Mouse (Mus musculus) forebrain, embryonic 14.5 days (tissue): ENCODE results near the gene Med4. TPM values are rescaled to one million over a fixed set of nuclear protein-coding genes. Genes with fewer than 3 reads are reported as not detected.

ENCODE experiments used
- ATAC-seq: fragments of 200-750 bp; cut with Nextera tagmentation; 2 replicates; pipeline ENCODE4 v1.8.0; 2017; ENCODE audit warnings: mild to moderate bottlenecking, moderate library complexity
- DNase-seq: peaks from one replicate; pipeline ENCODE4 v3.0.0-alpha.2; 2015; ENCODE audit warnings: low spot score
- H3K27ac ChIP-seq: fragments of 300-500 bp; sonication (generic); 2 replicates; pipeline ENCODE4 v1.5.1; 2014; ENCODE audit warnings: low read depth, mild to moderate bottlenecking, control low read depth, low read length, moderate library complexity
- H3K27me3 ChIP-seq: fragments of 300-500 bp; sonication (generic); replicated peaks from 2 replicates; pipeline ENCODE4 v1.6.1; 2014; ENCODE audit warnings: low read length, control low read depth, mixed read lengths; ENCODE audit not compliant: control insufficient read depth, insufficient read depth
- H3K36me3 ChIP-seq: fragments of 300-500 bp; sonication (generic); 2 replicates; pipeline ENCODE4 v1.6.1; 2014; ENCODE audit warnings: low read length, control low read depth; ENCODE audit not compliant: control insufficient read depth, insufficient read depth
- H3K4me1 ChIP-seq: fragments of 300-500 bp; sonication (generic); 2 replicates; pipeline ENCODE4 v1.6.1; 2014; ENCODE audit warnings: antibody characterized with exemption, low read length, control low read depth; ENCODE audit not compliant: control insufficient read depth, insufficient read depth
- H3K4me2 ChIP-seq: fragments of 300-500 bp; sonication (generic); 2 replicates; pipeline ENCODE4 v1.6.1; 2014; ENCODE audit warnings: mild to moderate bottlenecking, control low read depth, low read length
- H3K4me3 ChIP-seq: fragments of 300-500 bp; sonication (generic); 2 replicates; pipeline ENCODE4 v1.5.1; 2014; ENCODE audit warnings: low read depth, low read length, control low read depth
- H3K9ac ChIP-seq: fragments of 300-500 bp; sonication (generic); 2 replicates; pipeline ENCODE4 v1.6.1; 2014; ENCODE audit warnings: mild to moderate bottlenecking, low read length, control low read depth, moderate library complexity
- H3K9me3 ChIP-seq: fragments of 300-500 bp; sonication (generic); replicated peaks from 2 replicates; pipeline ENCODE4 v1.6.1; 2016; ENCODE audit warnings: low read length, control low read depth, mixed read lengths; ENCODE audit not compliant: control insufficient read depth
- WGBS: fragments of 180-500 bp; shearing (Covaris S2); extraction: QIAGEN DNeasy Blood & Tissue Kit; methylation state at CpG from one replicate; pipeline ENCODE4 v1.1.7; 2014; 5-methylcytosine and 5-hydroxymethylcytosine counted together
- polyA plus RNA-seq: library from polyadenylated mRNA; unstranded; fragments of >200 nt; fragmentation: Nextera tagmentation; extraction: Ambion mirVana; gene quantifications from 2 replicates; pipeline ENCODE4 v1.2.1, GENCODE M21; 2014

Gene Med4
- polyA plus RNA-seq, 1 experiment from 2014 or later, result 99.3 TPM

DNA sequence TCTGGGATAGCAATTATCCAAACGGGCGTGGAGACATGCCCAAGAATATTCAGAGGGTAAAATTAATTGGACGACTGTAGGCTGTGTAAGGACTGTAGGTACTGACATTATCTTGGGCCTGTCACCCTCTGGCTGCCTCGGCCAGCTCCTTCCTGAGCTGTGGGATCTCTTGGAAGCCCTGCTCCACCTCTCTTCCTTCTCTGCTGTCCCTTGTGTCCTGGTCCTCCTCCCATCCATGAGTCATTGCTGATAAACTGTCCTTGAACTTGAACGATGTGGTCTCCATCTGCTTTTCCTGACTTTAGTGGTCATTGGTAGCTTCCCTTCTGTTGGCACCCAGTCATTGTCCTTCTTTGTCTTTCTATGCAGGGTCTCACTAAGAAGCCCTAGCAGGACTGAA is 23.2 kb upstream of the Med4 start:
- Histone ChIP-seq H3K9me3 (peaks cover 4% of the 10 kb centered on the region; the same call in 1 of the 2 replicates), H3K4me2 (no peak overlapping the region), H3K4me1 (no peaks in the 10 kb centered on the region), H3K4me3 (no peak overlapping the region), H3K9ac (no peak overlapping the region), H3K27ac (no peak overlapping the region), H3K27me3 (no peaks in the 10 kb centered on the region), H3K36me3 (no peaks in the 10 kb centered on the region)
- ATAC-seq, result no peak
- 76% methylated on average over 5 of the region's 5 CpGs for WGBS
- DNase-seq, result no peak

DNA sequence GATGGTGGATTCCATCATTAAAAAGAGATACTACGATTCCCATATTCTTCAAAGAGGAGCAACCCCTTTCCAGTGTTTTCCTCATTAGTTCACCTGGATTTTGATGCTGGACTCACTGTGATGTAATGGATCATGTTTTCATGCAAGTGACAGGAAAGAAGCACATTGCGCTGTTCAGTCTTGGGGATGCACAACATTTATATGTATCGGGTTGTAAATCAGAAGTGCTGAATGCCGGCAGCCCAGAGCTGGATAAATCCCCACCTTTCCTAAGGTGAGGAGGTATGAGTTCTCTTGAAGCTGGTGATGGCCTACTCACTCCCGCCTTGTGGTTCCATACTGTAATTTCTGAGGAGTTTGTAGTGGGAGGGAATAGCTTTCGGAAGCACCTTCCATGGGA is 16.5 kb upstream of the Med4 start:
- H3K9ac ChIP-seq, result no peak overlapping the region
- 93% methylated on average over 6 of the region's 6 CpGs for WGBS
- H3K4me1 ChIP-seq, result no peaks in the 10 kb centered on the region
- H3K36me3 ChIP-seq, result no peaks in the 10 kb centered on the region
- H3K4me2 ChIP-seq, result no peak overlapping the region
- no peak overlapping the region for H3K27ac ChIP-seq
- H3K4me3 ChIP-seq, result no peak overlapping the region
- H3K9me3 ChIP-seq, result peaks cover 4% of the 10 kb centered on the region; the same call in 1 of the 2 replicates
- ATAC-seq (no peak), DNase-seq (no peak)
- H3K27me3 ChIP-seq, result no peaks in the 10 kb centered on the region

DNA sequence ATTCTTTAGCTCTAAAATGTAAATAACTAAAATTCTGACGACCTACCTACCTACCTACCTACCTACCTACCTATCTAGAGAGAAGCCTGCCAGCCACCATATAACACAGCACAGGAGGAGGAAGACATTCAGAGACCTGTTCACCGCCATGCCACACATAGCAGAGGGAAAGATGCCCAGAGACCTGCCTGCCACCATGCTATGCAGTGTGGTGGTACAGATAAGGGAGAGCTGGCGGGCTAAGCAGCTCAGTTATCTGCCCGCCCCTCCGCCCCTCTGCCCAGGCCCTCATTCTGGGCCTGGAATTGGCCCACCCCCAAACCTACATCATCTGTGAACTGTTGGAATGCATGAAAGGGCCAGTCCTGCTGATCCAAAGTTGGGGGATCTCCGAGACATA is 15.7 kb upstream of the Med4 start:
- H3K9me3 ChIP-seq, result peaks cover 4% of the 10 kb centered on the region; the same call in 1 of the 2 replicates
- 74% methylated on average over 6 of the region's 6 CpGs for WGBS
- H3K4me3 ChIP-seq, result no peak overlapping the region
- H3K4me1 ChIP-seq, result no peaks in the 10 kb centered on the region
- no peaks in the 10 kb centered on the region for H3K36me3 ChIP-seq
- no peak overlapping the region for H3K9ac ChIP-seq
- no peak overlapping the region for H3K27ac ChIP-seq
- no peak for ATAC-seq
- H3K4me2 ChIP-seq, result no peak overlapping the region
- no peaks in the 10 kb centered on the region for H3K27me3 ChIP-seq
- DNase-seq, result no peak

DNA sequence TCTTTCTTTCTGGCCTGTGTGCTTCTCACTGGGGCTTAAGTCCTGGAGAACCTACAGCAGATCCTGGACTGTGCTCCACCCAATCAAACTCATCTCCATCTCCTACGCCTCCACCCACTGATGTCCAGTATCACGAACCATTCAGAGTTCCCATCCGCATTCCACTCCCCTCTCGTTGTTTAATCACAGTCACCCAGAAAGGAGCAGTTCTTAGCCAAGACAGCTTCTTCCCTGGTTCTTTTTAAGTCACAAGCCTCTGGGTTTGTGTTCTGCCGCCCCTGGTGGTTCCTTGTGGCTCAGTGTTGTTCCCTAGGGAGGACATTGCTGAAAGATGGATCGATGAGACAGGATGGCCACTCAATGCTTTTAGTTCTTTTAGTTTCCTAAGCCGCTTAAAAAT is 14.1 kb upstream of the Med4 start:
- WGBS, result 80% methylated on average over 7 of the region's 7 CpGs

DNA sequence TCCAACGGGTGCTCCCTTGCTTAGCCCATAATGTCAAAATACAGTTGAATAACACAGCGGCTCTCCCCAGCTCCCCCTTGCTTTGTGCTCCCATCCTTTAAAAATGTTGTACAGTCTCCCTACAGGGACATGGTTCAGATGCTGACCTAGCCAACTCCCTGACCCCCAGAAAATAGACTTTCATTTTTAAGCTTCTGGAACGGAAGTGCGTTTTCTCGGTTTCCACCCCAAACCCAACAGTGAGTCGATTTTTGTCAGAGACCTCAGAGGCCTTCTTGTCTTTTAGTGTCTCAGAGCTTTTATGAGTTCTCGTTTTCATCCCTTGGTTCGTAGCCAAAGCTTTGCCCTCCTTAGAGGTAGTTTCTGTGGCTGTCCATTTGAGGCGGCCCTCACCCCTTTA is 8.5 kb upstream of the Med4 start:
- Histone ChIP-seq H3K27ac (no peak overlapping the region), H3K36me3 (no peaks in the 10 kb centered on the region), H3K27me3 (no peaks in the 10 kb centered on the region), H3K4me3 (no peak overlapping the region), H3K4me2 (no peak overlapping the region), H3K9me3 (no peaks in the 10 kb centered on the region), H3K4me1 (peaks cover 17% of the 10 kb centered on the region), H3K9ac (no peak overlapping the region)
- 86% methylated on average over 9 of the region's 9 CpGs for WGBS
- no peak for DNase-seq
- ATAC-seq, result no peak

More for the DNA sequence above, 14.1 kb upstream of the Med4 start:
- ATAC-seq (no peak), DNase-seq (no peak)
- H3K27ac ChIP-seq, result no peak overlapping the region
- H3K9ac ChIP-seq, result no peak overlapping the region
- no peaks in the 10 kb centered on the region for H3K36me3 ChIP-seq
- no peaks in the 10 kb centered on the region for H3K27me3 ChIP-seq
- no peaks in the 10 kb centered on the region for H3K4me1 ChIP-seq
- no peak overlapping the region for H3K4me3 ChIP-seq
- H3K4me2 ChIP-seq, result no peak overlapping the region
- H3K9me3 ChIP-seq, result peaks cover 4% of the 10 kb centered on the region; the same call in 1 of the 2 replicates

DNA sequence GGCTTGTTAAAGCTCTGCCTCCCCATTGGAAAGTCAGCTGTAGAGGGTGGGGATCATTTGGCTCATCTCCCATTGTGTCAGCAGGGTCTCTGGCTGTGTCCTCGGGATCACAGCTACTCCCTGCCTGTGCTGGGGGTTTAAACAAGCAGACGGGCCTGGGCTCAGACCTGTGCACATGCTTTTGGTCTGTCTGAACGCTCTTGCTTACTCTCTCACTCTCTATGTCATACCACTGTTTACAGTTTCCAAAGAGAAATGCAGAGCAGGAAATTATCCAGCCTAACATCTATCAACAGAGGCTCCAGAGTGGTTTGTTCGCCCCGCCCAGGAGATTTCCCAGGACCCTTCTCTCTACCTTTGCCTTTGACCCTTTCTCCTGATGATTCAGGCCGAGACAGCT is 8.1 kb upstream of the Med4 start:
- DNase-seq, result peak; percentile 13
- H3K4me1 ChIP-seq, result peaks cover 17% of the 10 kb centered on the region
- 64% methylated on average over 6 of the region's 6 CpGs for WGBS
- H3K9me3 ChIP-seq, result no peaks in the 10 kb centered on the region
- H3K36me3 ChIP-seq, result no peaks in the 10 kb centered on the region
- no peak for ATAC-seq
- H3K4me3 ChIP-seq, result no peak overlapping the region
- peak overlapping the region; percentile 55; the same call in 1 of the 2 replicates for H3K27ac ChIP-seq
- H3K4me2 ChIP-seq, result no peak overlapping the region
- no peak overlapping the region for H3K9ac ChIP-seq
- no peaks in the 10 kb centered on the region for H3K27me3 ChIP-seq

DNA sequence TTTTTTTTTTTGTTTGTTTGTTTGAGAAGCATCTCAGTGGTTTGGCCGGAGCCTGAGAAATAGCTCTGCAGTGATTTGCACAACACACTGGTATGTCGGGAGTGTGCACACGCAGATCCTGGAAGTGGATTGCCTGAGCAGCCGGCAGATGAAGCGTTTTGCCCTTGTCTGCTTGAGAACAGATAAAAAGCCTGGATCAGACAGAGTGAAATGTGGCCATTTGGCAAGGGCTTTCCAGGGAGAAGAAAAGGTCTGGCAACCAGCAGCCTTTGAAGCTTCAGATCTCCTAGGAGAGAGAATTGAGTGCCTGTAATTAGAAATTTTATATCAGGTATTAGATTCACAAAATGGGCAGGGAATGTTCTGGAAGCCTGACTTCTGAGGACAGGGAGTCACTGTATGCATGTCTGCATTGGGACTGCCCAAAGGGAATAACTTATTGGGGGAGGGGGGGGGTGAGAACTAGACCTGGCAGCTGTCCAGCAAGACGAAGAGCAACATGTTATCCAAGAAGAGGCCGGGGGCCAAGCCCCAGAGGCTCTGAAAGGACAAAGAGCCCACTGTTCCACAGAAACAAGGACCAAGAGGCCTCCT is 7.1 kb upstream of the Med4 start:
- H3K27ac ChIP-seq, result peak overlapping the region; percentile 78
- H3K36me3 ChIP-seq, result no peaks in the 10 kb centered on the region
- ATAC-seq (peak; percentile 78), DNase-seq (peak; percentile 84)
- no peaks in the 10 kb centered on the region for H3K27me3 ChIP-seq
- H3K9me3 ChIP-seq, result no peaks in the 10 kb centered on the region
- H3K4me2 ChIP-seq, result no peak overlapping the region
- no peak overlapping the region for H3K9ac ChIP-seq
- WGBS, result 20% methylated on average over 7 of the region's 7 CpGs
- H3K4me1 ChIP-seq, result peaks cover 17% of the 10 kb centered on the region
- H3K4me3 ChIP-seq, result no peak overlapping the region

DNA sequence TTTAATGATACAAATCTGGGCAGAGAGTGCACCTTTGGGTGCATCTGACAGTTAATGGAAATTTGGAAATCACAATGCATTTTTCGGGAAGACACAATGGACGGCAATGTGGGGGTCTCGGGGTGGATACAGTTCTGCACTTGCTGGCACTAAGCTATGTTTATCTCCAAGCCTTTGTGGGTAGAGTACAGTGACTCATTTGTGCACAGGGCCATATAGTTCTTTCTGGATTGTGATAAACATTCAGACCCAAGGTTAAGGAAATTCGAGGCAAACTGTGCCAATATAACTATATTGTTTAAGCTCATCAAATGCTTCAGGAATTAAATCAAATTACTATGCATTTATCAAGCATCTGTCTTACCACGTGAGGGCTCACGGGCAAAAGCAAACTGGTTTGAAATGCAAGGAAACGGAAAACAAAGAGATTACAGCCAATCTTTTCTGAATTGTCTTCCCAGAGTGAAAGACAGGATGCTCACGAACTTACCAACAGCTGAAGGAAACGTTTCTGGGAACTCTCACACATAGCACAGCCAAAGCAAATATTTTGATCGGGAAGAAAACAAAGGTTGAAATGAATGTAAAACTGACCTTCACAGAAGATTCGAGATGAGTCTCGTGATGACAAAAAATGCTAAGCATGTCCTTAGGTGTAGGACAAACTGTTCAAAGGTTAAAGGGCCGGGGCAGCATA is 6.4 kb upstream of the Med4 start:
- Histone ChIP-seq H3K4me2 (no peak overlapping the region), H3K36me3 (no peaks in the 10 kb centered on the region), H3K9ac (no peak overlapping the region), H3K4me1 (peaks cover 17% of the 10 kb centered on the region), H3K4me3 (no peak overlapping the region), H3K27me3 (no peaks in the 10 kb centered on the region), H3K27ac (peak overlapping the region; percentile 78), H3K9me3 (no peaks in the 10 kb centered on the region)
- peak; percentile 80 for ATAC-seq
- DNase-seq, result peak; percentile 60
- WGBS, result 29% methylated on average over 13 of the region's 13 CpGs

DNA sequence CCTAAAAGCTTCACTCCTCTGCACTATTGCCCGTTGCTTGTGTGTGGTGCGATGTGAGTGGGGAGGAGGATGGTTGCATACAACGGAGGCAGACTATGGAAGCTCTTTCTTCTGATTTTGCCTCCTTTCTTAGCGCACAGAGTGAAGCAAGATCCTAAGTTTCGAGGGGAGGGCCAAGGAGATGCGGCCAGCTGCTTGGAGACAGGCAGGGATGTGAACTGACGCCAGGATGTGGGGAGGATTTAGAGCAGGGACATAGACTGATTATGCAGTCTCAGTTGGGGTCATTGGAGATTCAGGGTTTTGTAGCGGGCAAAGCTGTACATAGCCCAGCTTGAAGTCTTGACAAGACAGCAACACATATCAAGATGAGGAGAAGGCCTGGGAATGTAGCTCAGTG is 3.5 kb upstream of the Med4 start:
- H3K9me3 ChIP-seq, result no peaks in the 10 kb centered on the region
- peaks cover 25% of the 10 kb centered on the region for H3K4me1 ChIP-seq
- no peaks in the 10 kb centered on the region for H3K27me3 ChIP-seq
- H3K9ac ChIP-seq, result no peak overlapping the region
- WGBS, result 69% methylated on average over 8 of the region's 8 CpGs
- H3K27ac ChIP-seq, result no peak overlapping the region
- no peak overlapping the region for H3K4me3 ChIP-seq
- H3K4me2 ChIP-seq, result no peak overlapping the region
- no peak for DNase-seq
- ATAC-seq, result no peak
- H3K36me3 ChIP-seq, result no peaks in the 10 kb centered on the region
